Mouse (Mus musculus) heart, adult 2 months (tissue): Measurements from ENCODE around the gene Morc2b. TPM values are rescaled to one million over a fixed set of nuclear protein-coding genes. Genes with fewer than 3 reads are reported as not detected.
A peak's percentile ranks its signal among the peaks of the same experiment; 100 is the strongest.

Source experiments
- DNase-seq, 2 experiments: peaks; one replicate each; pipeline ENCODE4 v3.0.0; 2021
- H3K27ac ChIP-seq: fragments of 200-600 bp; 2 replicates; pipeline ENCODE4 v1.8.1; 2022
- H3K27me3 ChIP-seq: fragments of 200-500 bp; 2 replicates; pipeline ENCODE4 v1.6.1; 2012; ENCODE audit warnings: mild to moderate bottlenecking, low read length, inconsistent platforms, mixed read lengths; ENCODE audit not compliant: control insufficient read depth, insufficient read depth
- H3K36me3 ChIP-seq: fragments of 200-500 bp; 2 replicates; pipeline ENCODE4 v1.6.1; 2012; ENCODE audit warnings: low read length, inconsistent platforms; ENCODE audit not compliant: control insufficient read depth, insufficient read depth
- H3K4me1 ChIP-seq: fragments of 200-500 bp; 2 replicates; pipeline ENCODE4 v1.6.1; 2011; ENCODE audit warnings: low read length; ENCODE audit not compliant: control insufficient read depth, insufficient read depth
- H3K4me3 ChIP-seq: fragments of 200-600 bp; 2 replicates; pipeline ENCODE4 v1.8.1; 2022
- H3K79me2 ChIP-seq: fragments of 200-500 bp; replicated peaks from 2 replicates; pipeline ENCODE4 v1.6.1; 2012; ENCODE audit warnings: mild to moderate bottlenecking, inconsistent platforms, low read length, moderate library complexity, mixed read lengths; ENCODE audit not compliant: control insufficient read depth, insufficient read depth
- H3K9ac ChIP-seq: fragments of 200-500 bp; 2 replicates; pipeline ENCODE4 v1.6.1; 2012; ENCODE audit warnings: low read depth, mild to moderate bottlenecking, control low read depth, inconsistent platforms, low read length, mixed read lengths
- CTCF ChIP-seq: fragments of 200-600 bp; IDR thresholded peaks from 2 replicates; pipeline ENCODE4 v1.8.1; 2022; ENCODE audit warnings: antibody characterized with exemption, mild to moderate bottlenecking, moderate library complexity
- EP300 ChIP-seq: fragments of 200-500 bp; IDR thresholded peaks from 2 replicates; pipeline ENCODE4 v1.6.1; 2011; ENCODE audit warnings: low read depth, low read length, control low read depth; ENCODE audit not compliant: insufficient read depth
- POLR2A ChIP-seq: fragments of 200-500 bp; IDR thresholded peaks from 2 replicates; pipeline ENCODE4 v1.6.1; 2011; ENCODE audit warnings: mild to moderate bottlenecking, low read depth, low read length, control low read depth; ENCODE audit not compliant: insufficient read depth
- WGBS: fragments of 180-500 bp; shearing (Covaris S2); methylation state at CpG from one replicate; pipeline ENCODE4 v1.1.7; 2018; 5-methylcytosine and 5-hydroxymethylcytosine counted together
- intact Hi-C: fragments of 180-260 bp; cut with DNase I; formaldehyde crosslinking; loops from one replicate; pipeline ENCODE4 v1.15.1; 2025
- polyA plus RNA-seq: library from polyadenylated mRNA; depleted of rRNA; stranded (reverse); fragments of >200 nt; gene quantifications from 2 replicates; pipeline ENCODE4 v1.2.3, GENCODE M21; 2012; rRNA removed
- total RNA-seq, 2 experiments: library from RNA; stranded (reverse); gene quantifications; 2 replicates each; pipeline ENCODE4 v1.2.3; 2021

Gene Morc2b
- total and polyA plus RNA-seq, 3 experiments, result 0.09 to 0.20 (median 0.10) TPM

DNA sequence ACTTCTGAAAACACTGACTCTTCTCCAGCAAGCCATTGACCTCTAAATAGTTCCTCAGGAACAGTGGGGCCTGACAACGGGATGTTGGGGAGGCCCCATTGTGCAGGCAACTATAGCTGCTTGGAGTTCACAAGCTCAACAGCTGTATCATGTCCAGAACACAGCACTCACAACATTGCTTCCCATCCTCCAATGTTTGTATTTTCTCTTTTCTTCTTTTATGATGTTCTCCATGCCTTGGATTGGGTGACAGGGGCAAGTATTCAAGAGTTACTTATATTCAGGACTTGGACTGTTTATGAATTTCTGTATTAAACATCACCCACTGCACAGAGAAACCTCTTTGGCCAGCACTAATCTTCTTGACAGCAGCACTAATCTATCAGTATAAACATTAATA is 47.9 kb downstream of the Morc2b start:
- no peak for TF ChIP-seq CTCF
- no peak for TF ChIP-seq EP300
- no peak for TF ChIP-seq POLR2A
- 87% methylated on average over 1 of the region's 1 CpGs for WGBS
- H3K4me1 ChIP-seq, result peaks cover 5% of the 10 kb centered on the region
- no peak overlapping the region for H3K9ac ChIP-seq
- intact Hi-C loops, result loop anchor here (10.0 kb wide), 2 partner anchors 303 to 307 kb away; partner anchors contain the start of genes Zfp101 and Zfp871
- H3K36me3 ChIP-seq, result no peaks in the 10 kb centered on the region; the same call in 1 of the 2 replicates
- no peak overlapping the region; the same call in 1 of the 2 replicates for H3K27ac ChIP-seq
- H3K27me3 ChIP-seq, result no peaks in the 10 kb centered on the region
- no peak for DNase-seq
- no peak overlapping the region for H3K4me3 ChIP-seq
- H3K79me2 ChIP-seq, result no peaks in the 10 kb centered on the region

DNA sequence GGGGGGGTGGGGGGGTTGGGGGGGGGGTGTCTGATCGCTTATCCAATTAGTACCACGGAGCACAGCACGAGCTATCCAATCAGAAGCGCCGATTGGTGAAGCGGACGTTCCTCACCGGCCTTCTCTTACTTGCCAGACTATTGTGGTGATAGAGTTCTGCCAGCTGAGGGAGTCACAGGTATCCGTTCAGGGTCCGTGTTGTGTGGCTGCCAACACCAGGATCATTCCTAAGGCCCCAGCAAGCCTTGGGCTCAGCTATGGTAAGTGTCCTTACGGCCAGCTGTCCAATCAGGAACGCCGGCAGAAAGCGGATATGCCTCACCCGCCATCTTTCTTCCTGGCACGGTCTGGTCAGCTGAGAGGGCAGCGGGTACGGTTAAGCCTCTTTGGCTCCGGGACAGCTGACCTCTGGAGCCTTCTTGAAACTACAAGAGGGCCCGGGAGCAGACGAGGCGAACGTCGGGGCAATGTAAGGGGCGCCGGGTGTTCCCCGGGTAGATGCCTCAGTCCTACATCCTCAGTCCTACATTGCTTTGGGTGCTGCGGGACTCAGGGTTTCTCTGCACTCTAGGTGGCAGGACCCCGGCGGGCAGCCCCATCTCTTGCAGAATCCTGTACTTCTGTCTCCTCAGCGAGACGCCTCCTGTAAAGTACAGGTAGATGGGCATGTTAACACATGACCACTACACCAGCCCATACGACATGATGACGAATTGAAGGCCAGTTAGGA is 50.1 kb downstream of the Morc2b start, which contains the start of gene Zfp563:
Gene Zfp563 (plus strand): TSS at position 91 of the 730 bp plus-strand sequence.
- Histone ChIP-seq H3K27ac (peak within 1 kb of the TSS; percentile 95), H3K36me3 (no peaks in the 10 kb centered on the region; the same call in 1 of the 2 replicates), H3K4me1 (peaks cover 5% of the 10 kb centered on the region), H3K79me2 (no peaks in the 10 kb centered on the region), H3K27me3 (no peaks in the 10 kb centered on the region), H3K4me3 (peak within 1 kb of the TSS; percentile 72), H3K9ac (peak within 1 kb of the TSS; percentile 76)
- peak; percentile 95 to 96 for DNase-seq
- TF ChIP-seq EP300, result 0 out of 2 replicates have a peak, but pooled peaks have one; percentile 53
- TF ChIP-seq CTCF, result peak; percentile 22; the same call in 1 of the 2 replicates
- TF ChIP-seq POLR2A, result peak; percentile 55; the same call in 1 of the 2 replicates
- intact Hi-C loops, result loop anchor here (2.0 kb wide), 1 partner anchor 57 kb away; the partner anchor contains the start of gene Zfp763
- WGBS, result 4% methylated on average over 34 of the region's 34 CpGs

DNA sequence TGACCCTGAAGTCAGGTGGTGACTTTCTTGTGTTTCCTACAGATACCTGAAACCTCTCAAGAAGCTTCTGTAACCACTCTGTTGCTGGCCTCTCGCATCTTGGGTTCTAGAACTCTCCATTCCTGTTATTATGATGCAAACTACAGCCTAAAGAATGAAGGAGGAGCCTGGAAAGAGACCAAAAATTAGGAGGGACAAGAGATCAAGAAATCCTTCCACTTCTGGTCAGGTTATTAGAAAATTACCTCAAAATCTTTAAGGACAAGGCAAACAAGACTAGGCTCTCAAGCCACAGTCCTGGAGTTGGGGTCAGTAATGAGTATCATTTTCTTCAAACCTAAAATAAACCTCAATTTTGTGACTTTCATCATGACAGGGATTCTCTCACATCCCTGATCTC is 71.5 kb downstream of the Morc2b start, which contains the start of gene 4921501E09Rik:
Gene 4921501E09Rik (minus strand): TSS at position 101 of the 400 bp plus-strand sequence.
- DNase-seq, result no peak
- no peak within 1 kb of the TSS for H3K27ac ChIP-seq
- no peaks in the 10 kb centered on the region for H3K36me3 ChIP-seq
- no peak within 1 kb of the TSS for H3K4me3 ChIP-seq
- H3K27me3 ChIP-seq, result peaks cover 2% of the 10 kb centered on the region; the same call in 1 of the 2 replicates
- H3K79me2 ChIP-seq, result no peaks in the 10 kb centered on the region
- H3K4me1 ChIP-seq, result no peaks in the 10 kb centered on the region
- 45% methylated on average over 1 of the region's 1 CpGs for WGBS
- intact Hi-C loops, result no loop called here
- no peak within 1 kb of the TSS for H3K9ac ChIP-seq
- TF ChIP-seq CTCF (no peak), POLR2A (no peak), EP300 (no peak)

Other genes starting within 250 kb of the Morc2b start
- gene Zfp870, start 248.0 kb downstream of the Morc2b start, total RNA-seq, result 1 to 10 TPM; 5.4 to 7.3 TPM
- 1.3 and 2.7 TPM in 2 replicates for gene Zfp870, start 248.0 kb downstream of the Morc2b start, polyA plus RNA-seq
- gene Cyp4f14, start 222.3 kb downstream of the Morc2b start, total RNA-seq, result under 1 TPM in 1 of 2 experiments, not detected in 1; 0.16 TPM
- 0.25 and 0.44 TPM in 2 replicates for gene Cyp4f14, start 222.3 kb downstream of the Morc2b start, polyA plus RNA-seq
- gene Cyp4f13, start 192.3 kb downstream of the Morc2b start, total RNA-seq, result 10 to 100 TPM; 11.2 to 12.7 TPM
- gene Cyp4f13, start 192.3 kb downstream of the Morc2b start, polyA plus RNA-seq, result 21.1 and 22.9 TPM in 2 replicates
- gene Zfp472, start 173.9 kb downstream of the Morc2b start, total RNA-seq, result 1 to 10 TPM; 2.3 to 2.7 TPM
- 0.62 and 0.79 TPM in 2 replicates for gene Zfp472, start 173.9 kb downstream of the Morc2b start, polyA plus RNA-seq
- 1 to 10 TPM; 6.0 to 8.7 TPM for gene Zfp952, start 146.6 kb downstream of the Morc2b start, total RNA-seq
- 2.2 and 4.5 TPM in 2 replicates for gene Zfp952, start 146.6 kb downstream of the Morc2b start, polyA plus RNA-seq
- 1 to 10 TPM; 3.3 to 4.0 TPM for gene Zfp763, start 106.3 kb downstream of the Morc2b start, total RNA-seq
- 0.76 and 1.6 TPM in 2 replicates for gene Zfp763, start 106.3 kb downstream of the Morc2b start, polyA plus RNA-seq
- not detected for gene 4921501E09Rik, start 71.6 kb downstream of the Morc2b start, total RNA-seq
- not detected in 2 replicates for gene 4921501E09Rik, start 71.6 kb downstream of the Morc2b start, polyA plus RNA-seq
- gene Zfp563, start 50.4 kb downstream of the Morc2b start, total RNA-seq, result 1 to 10 TPM; 6.0 to 6.1 TPM
- gene Zfp563, start 50.4 kb downstream of the Morc2b start, polyA plus RNA-seq, result 1.7 and 2.5 TPM in 2 replicates
- not detected for gene Olfr55, start 28.8 kb upstream of the Morc2b start, total RNA-seq
- gene Olfr55, start 28.8 kb upstream of the Morc2b start, polyA plus RNA-seq, result not detected in 2 replicates
- gene Olfr239, start 51.6 kb upstream of the Morc2b start, total RNA-seq, result not detected
- gene Olfr239, start 51.6 kb upstream of the Morc2b start, polyA plus RNA-seq, result not detected in 2 replicates
- gene Olfr1564, start 82.0 kb upstream of the Morc2b start, total RNA-seq, result under 1 TPM; 0.07 to 0.10 TPM
- 0.47 and 0.56 TPM in 2 replicates for gene Olfr1564, start 82.0 kb upstream of the Morc2b start, polyA plus RNA-seq
- gene Zfp955a, start 115.5 kb upstream of the Morc2b start, total RNA-seq, result 1 to 10 TPM; 7.7 to 9.0 TPM
- 1.9 and 4.7 TPM in 2 replicates for gene Zfp955a, start 115.5 kb upstream of the Morc2b start, polyA plus RNA-seq
- gene Olfr63, start 125.0 kb upstream of the Morc2b start, total RNA-seq, result not detected
- gene Olfr63, start 125.0 kb upstream of the Morc2b start, polyA plus RNA-seq, result not detected in 2 replicates
- 10 to 100 TPM; 11.3 to 11.6 TPM for gene Zfp955b, start 149.9 kb upstream of the Morc2b start, total RNA-seq
- 2.6 and 5.4 TPM in 2 replicates for gene Zfp955b, start 149.9 kb upstream of the Morc2b start, polyA plus RNA-seq
- 1 to 10 TPM; 4.5 to 4.9 TPM for gene Zfp81, start 219.2 kb upstream of the Morc2b start, total RNA-seq
- gene Zfp81, start 219.2 kb upstream of the Morc2b start, polyA plus RNA-seq, result 0.68 and 2.2 TPM in 2 replicates